Mouse (Mus musculus) liver, embryonic 15.5 days (tissue): ENCODE measurements around the gene Fat3. TPM values are rescaled to one million over a fixed set of nuclear protein-coding genes. Genes with fewer than 3 reads are reported as not detected.

Source experiments
- ATAC-seq: fragments of 200-750 bp; cut with Nextera tagmentation; 2 replicates; pipeline ENCODE4 v1.8.0; 2017; ENCODE audit warnings: moderate number of reproducible peaks, mild to moderate bottlenecking, moderate library complexity; ENCODE audit not compliant: insufficient read depth
- H3K27ac ChIP-seq: fragments of 300-500 bp; sonication (generic); replicated peaks from 2 replicates; pipeline ENCODE4 v1.5.1; 2015; ENCODE audit warnings: mild to moderate bottlenecking, inconsistent platforms
- H3K27me3 ChIP-seq: fragments of 300-500 bp; sonication (generic); 2 replicates; pipeline ENCODE4 v1.6.1; 2015; ENCODE audit warnings: mild to moderate bottlenecking, inconsistent platforms
- H3K36me3 ChIP-seq: fragments of 300-500 bp; sonication (generic); replicated peaks from 2 replicates; pipeline ENCODE4 v1.6.1; 2015; ENCODE audit warnings: moderate library complexity, mild to moderate bottlenecking, inconsistent platforms
- H3K4me1 ChIP-seq: fragments of 300-500 bp; sonication (generic); replicated peaks from 2 replicates; pipeline ENCODE4 v1.6.1; 2015; ENCODE audit warnings: inconsistent platforms
- H3K4me2 ChIP-seq: fragments of 300-500 bp; sonication (generic); 2 replicates; pipeline ENCODE4 v1.6.1; 2015; ENCODE audit warnings: moderate library complexity, mild to moderate bottlenecking, inconsistent platforms
- H3K4me3 ChIP-seq: fragments of 300-500 bp; sonication (generic); replicated peaks from 2 replicates; pipeline ENCODE4 v1.5.1; 2015; ENCODE audit warnings: mild to moderate bottlenecking, inconsistent platforms
- H3K9ac ChIP-seq: fragments of 300-500 bp; sonication (generic); 2 replicates; pipeline ENCODE4 v1.6.1; 2015; ENCODE audit warnings: moderate library complexity, mild to moderate bottlenecking, inconsistent platforms
- H3K9me3 ChIP-seq: fragments of 300-500 bp; sonication (generic); replicated peaks from 2 replicates; pipeline ENCODE4 v1.6.1; 2016; ENCODE audit warnings: inconsistent platforms
- WGBS: fragments of 180-500 bp; shearing (Covaris S2); methylation state at CpG from one replicate; pipeline ENCODE4 v1.1.7; 2015; ENCODE audit warnings: mixed read lengths; ENCODE audit not compliant: insufficient replicate concordance; 5-methylcytosine and 5-hydroxymethylcytosine counted together
- polyA plus RNA-seq: library from polyadenylated mRNA; unstranded; fragments of >200 nt; fragmentation: Nextera tagmentation; extraction: Ambion mirVana; gene quantifications from 2 replicates; pipeline ENCODE4 v1.2.1, GENCODE M21; 2015

Gene Fat3
- polyA plus RNA-seq, 1 experiment from 2014 or later = 0.06 TPM

DNA sequence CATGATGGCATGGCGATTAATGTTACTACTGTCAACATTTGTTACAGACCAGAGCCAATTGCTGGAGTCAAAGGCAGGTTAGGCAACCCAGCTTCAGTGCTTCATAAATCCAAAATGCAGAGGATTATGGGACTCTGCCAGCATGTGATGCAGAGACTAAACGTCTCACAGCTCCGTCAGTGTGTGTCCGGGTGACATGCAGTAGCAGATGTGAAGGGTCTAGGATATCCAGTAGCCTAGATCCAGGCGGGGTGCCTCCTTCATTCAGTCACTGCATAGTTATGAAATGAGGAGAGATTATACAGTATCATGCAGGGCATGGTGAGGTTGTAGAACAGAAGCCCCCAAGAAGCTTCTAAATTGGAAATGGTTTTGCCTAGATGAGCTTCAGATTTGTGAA is 379.3 kb downstream of the Fat3 start:
- H3K27ac ChIP-seq = no peak overlapping the region
- H3K9me3 ChIP-seq = no peaks in the 10 kb centered on the region
- no peaks in the 10 kb centered on the region for H3K4me1 ChIP-seq
- 70% methylated on average over 5 of the region's 5 CpGs for WGBS
- no peaks in the 10 kb centered on the region for H3K36me3 ChIP-seq
- no peak overlapping the region for H3K4me2 ChIP-seq
- H3K4me3 ChIP-seq = no peak overlapping the region
- no peak for ATAC-seq
- no peak overlapping the region for H3K9ac ChIP-seq
- H3K27me3 ChIP-seq = no peaks in the 10 kb centered on the region

GRCm38 (mm10) chr9:16114821-16115485 is 386.1 kb downstream of the Fat3 start:
- no peaks in the 10 kb centered on the region for H3K36me3 ChIP-seq
- no peak overlapping the region for H3K9ac ChIP-seq
- no peak overlapping the region for H3K4me2 ChIP-seq
- H3K4me1 ChIP-seq = no peaks in the 10 kb centered on the region
- 42% methylated on average over 7 of the region's 7 CpGs for WGBS
- no peaks in the 10 kb centered on the region for H3K9me3 ChIP-seq
- H3K27me3 ChIP-seq = no peaks in the 10 kb centered on the region
- H3K27ac ChIP-seq = no peak overlapping the region
- peak; percentile 34; the same call in 1 of the 2 replicates for ATAC-seq
- H3K4me3 ChIP-seq = no peak overlapping the region

DNA sequence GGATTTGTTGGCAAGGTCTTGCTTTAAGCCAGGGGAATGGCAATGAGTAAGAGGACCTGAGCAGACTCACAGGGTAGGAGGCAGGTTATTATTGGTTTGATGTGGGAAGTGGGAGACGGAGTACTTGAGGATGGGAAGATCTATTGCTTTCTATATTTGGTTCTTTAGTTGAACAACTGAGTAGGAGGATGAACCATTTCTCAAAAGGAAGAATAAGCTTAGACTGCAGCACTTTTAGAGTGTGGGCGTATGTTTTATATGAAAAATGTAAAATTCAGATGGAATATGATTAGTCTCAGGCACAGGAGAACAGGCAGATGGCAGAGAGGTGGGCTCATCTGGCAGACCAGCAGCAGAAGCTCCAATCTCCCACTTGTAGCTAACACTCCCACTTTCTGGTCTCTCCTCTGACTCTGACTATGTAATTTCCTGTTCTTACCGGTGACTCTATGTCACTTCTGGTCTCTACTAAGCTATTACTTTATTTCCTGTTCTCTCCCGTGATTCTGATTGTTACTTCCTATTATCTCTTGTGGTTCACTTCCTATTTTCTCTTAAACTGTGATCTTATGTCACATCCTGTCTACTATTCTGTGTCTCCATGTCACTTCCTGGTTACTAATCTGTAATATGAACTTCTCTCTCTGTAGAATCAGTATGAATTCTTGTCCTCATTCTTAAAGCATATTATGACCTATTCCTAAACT is 387.0 kb downstream of the Fat3 start:
- Histone ChIP-seq H3K4me1 (no peaks in the 10 kb centered on the region), H3K36me3 (no peaks in the 10 kb centered on the region), H3K4me3 (no peak overlapping the region), H3K4me2 (no peak overlapping the region), H3K9ac (no peak overlapping the region), H3K27me3 (no peaks in the 10 kb centered on the region), H3K27ac (no peak overlapping the region), H3K9me3 (no peaks in the 10 kb centered on the region)
- ATAC-seq = peak; percentile 25; the same call in 1 of the 2 replicates
- WGBS = 37% methylated on average over 4 of the region's 4 CpGs

GRCm38 (mm10) chr9:16107900-16108299 is 393.2 kb downstream of the Fat3 start:
- H3K4me3 ChIP-seq = no peak overlapping the region
- H3K9ac ChIP-seq = no peak overlapping the region
- no peaks in the 10 kb centered on the region for H3K9me3 ChIP-seq
- H3K27me3 ChIP-seq = no peaks in the 10 kb centered on the region
- H3K36me3 ChIP-seq = no peaks in the 10 kb centered on the region
- H3K27ac ChIP-seq = no peak overlapping the region
- WGBS = 50% methylated on average over 5 of the region's 5 CpGs
- no peak overlapping the region for H3K4me2 ChIP-seq
- ATAC-seq = no peak
- H3K4me1 ChIP-seq = no peaks in the 10 kb centered on the region

- no peaks in the 10 kb centered on the region for H3K27me3 ChIP-seq
- no peak for ATAC-seq
- no peaks in the 10 kb centered on the region for H3K4me1 ChIP-seq
- H3K4me3 ChIP-seq = no peak overlapping the region
- H3K36me3 ChIP-seq = no peaks in the 10 kb centered on the region
- no peak overlapping the region for H3K9ac ChIP-seq
- H3K9me3 ChIP-seq = no peaks in the 10 kb centered on the region
- no peak overlapping the region for H3K4me2 ChIP-seq
- no peak overlapping the region for H3K27ac ChIP-seq
- 30% methylated on average over 5 of the region's 5 CpGs for WGBS
Observed at GRCm38 (mm10) chr9:16107386-16107785, 393.7 kb downstream of the Fat3 start.

- H3K36me3 ChIP-seq = no peaks in the 10 kb centered on the region
- no peaks in the 10 kb centered on the region for H3K27me3 ChIP-seq
- H3K4me3 ChIP-seq = no peak overlapping the region
- 55% methylated on average over 2 of the region's 2 CpGs for WGBS
- no peak overlapping the region for H3K9ac ChIP-seq
- no peaks in the 10 kb centered on the region for H3K4me1 ChIP-seq
- H3K4me2 ChIP-seq = no peak overlapping the region
- ATAC-seq = no peak
- H3K27ac ChIP-seq = no peak overlapping the region
- no peaks in the 10 kb centered on the region for H3K9me3 ChIP-seq
Observed at GRCm38 (mm10) chr9:16098553-16098952, 402.5 kb downstream of the Fat3 start.

DNA sequence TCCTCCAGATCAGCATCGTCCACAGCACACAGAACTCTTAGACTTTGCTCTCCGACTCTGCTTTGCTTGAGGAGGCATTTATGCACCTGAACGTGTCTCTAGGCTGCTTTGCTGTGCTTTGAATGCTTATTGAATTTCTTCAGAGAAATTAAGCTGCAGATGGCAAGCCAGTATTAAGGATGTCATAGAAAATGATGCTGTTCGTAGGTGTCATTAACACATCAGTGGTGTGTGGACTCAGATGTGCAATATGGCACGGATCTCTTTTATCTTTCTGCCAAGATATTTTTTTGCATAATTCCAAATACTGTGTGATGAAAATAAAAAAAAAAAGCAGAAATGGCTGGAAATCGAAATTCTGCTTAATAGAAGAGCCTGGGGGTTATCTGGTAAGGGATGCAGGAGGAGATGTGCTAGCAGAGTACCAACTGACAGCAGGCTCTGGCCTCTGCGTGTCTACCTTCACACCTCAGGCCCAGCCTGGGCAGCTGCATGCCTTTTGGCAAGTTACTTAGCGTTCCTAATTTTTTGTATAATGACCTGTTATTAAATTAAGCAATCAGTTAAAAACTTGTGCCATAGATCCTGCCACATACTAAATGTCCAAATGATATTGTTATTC is 407.9 kb downstream of the Fat3 start:
- Histone ChIP-seq H3K27ac (no peak overlapping the region), H3K9me3 (no peaks in the 10 kb centered on the region), H3K4me2 (no peak overlapping the region), H3K4me3 (no peak overlapping the region), H3K36me3 (no peaks in the 10 kb centered on the region), H3K27me3 (no peaks in the 10 kb centered on the region), H3K9ac (no peak overlapping the region), H3K4me1 (no peaks in the 10 kb centered on the region)
- no peak for ATAC-seq
- WGBS = 56% methylated on average over 8 of the region's 8 CpGs

- H3K27me3 ChIP-seq = no peaks in the 10 kb centered on the region
- H3K4me1 ChIP-seq = no peaks in the 10 kb centered on the region
- no peaks in the 10 kb centered on the region for H3K9me3 ChIP-seq
- no peak overlapping the region for H3K4me2 ChIP-seq
- 48% methylated on average over 5 of the region's 5 CpGs for WGBS
- H3K4me3 ChIP-seq = no peak overlapping the region
- no peaks in the 10 kb centered on the region for H3K36me3 ChIP-seq
- H3K9ac ChIP-seq = no peak overlapping the region
- H3K27ac ChIP-seq = no peak overlapping the region
- ATAC-seq = no peak
Observed at GRCm38 (mm10) chr9:16092051-16092967, 408.8 kb downstream of the Fat3 start.

- H3K9ac ChIP-seq = no peak overlapping the region
- ATAC-seq = no peak
- no peaks in the 10 kb centered on the region for H3K27me3 ChIP-seq
- no peak overlapping the region for H3K27ac ChIP-seq
- no peaks in the 10 kb centered on the region for H3K9me3 ChIP-seq
- H3K4me3 ChIP-seq = no peak overlapping the region
- H3K36me3 ChIP-seq = no peaks in the 10 kb centered on the region
- no peak overlapping the region for H3K4me2 ChIP-seq
- no peaks in the 10 kb centered on the region for H3K4me1 ChIP-seq
- 48% methylated on average over 2 of the region's 2 CpGs for WGBS
Observed at GRCm38 (mm10) chr9:16079292-16079691, 421.8 kb downstream of the Fat3 start.

- Histone ChIP-seq H3K4me2 (no peak overlapping the region), H3K9ac (no peak overlapping the region), H3K27me3 (no peaks in the 10 kb centered on the region), H3K9me3 (no peaks in the 10 kb centered on the region), H3K4me1 (no peaks in the 10 kb centered on the region), H3K27ac (no peak overlapping the region), H3K36me3 (no peaks in the 10 kb centered on the region), H3K4me3 (no peak overlapping the region)
- ATAC-seq = no peak
- WGBS = 44% methylated on average over 2 of the region's 2 CpGs
Observed at GRCm38 (mm10) chr9:16074664-16075063, 426.4 kb downstream of the Fat3 start.

- WGBS = 46% methylated on average over 6 of the region's 6 CpGs
Observed at GRCm38 (mm10) chr9:16074116-16074515, 427.0 kb downstream of the Fat3 start.

More at GRCm38 (mm10) chr9:16074116-16074515, 427.0 kb downstream of the Fat3 start:
- Histone ChIP-seq H3K4me3 (no peak overlapping the region), H3K4me2 (no peak overlapping the region), H3K27ac (no peak overlapping the region), H3K9ac (no peak overlapping the region), H3K4me1 (no peaks in the 10 kb centered on the region), H3K36me3 (no peaks in the 10 kb centered on the region), H3K9me3 (no peaks in the 10 kb centered on the region), H3K27me3 (no peaks in the 10 kb centered on the region)
- ATAC-seq = no peak
